Mouse (Mus musculus) olfactory bulb, adult 2 months (tissue): ENCODE data around the gene Tmem63b. TPM values are rescaled to one million over a fixed set of nuclear protein-coding genes. Genes with fewer than 3 reads are reported as not detected.
"Not testable (repeated sequence)": the region's sequence is repeated elsewhere in the genome, so short reads cannot be mapped to it uniquely, and the experiment has no call there.

Experiments
- H3K27ac ChIP-seq: fragments of 200-500 bp; 2 replicates; pipeline ENCODE4 v1.5.1; 2012; ENCODE audit warnings: low read depth, low read length; ENCODE audit not compliant: insufficient read depth
- H3K4me1 ChIP-seq: fragments of 200-500 bp; 2 replicates; pipeline ENCODE4 v1.6.1; 2012; ENCODE audit warnings: low read length; ENCODE audit not compliant: control insufficient read depth, insufficient read depth
- H3K4me3 ChIP-seq: fragments of 200-500 bp; 2 replicates; pipeline ENCODE4 v1.5.1; 2012; ENCODE audit warnings: mild to moderate bottlenecking, low read depth, low read length, moderate library complexity; ENCODE audit not compliant: insufficient read depth
- CTCF ChIP-seq: fragments of 200-500 bp; IDR thresholded peaks from 2 replicates; pipeline ENCODE4 v1.5.1; 2012; ENCODE audit warnings: low read depth, mild to moderate bottlenecking, low read length, moderate library complexity; ENCODE audit not compliant: insufficient read depth
- POLR2A ChIP-seq: fragments of 200-500 bp; IDR thresholded peaks from 2 replicates; pipeline ENCODE4 v1.6.1; 2012; ENCODE audit warnings: mild to moderate bottlenecking, low read depth, low read length, moderate library complexity; ENCODE audit not compliant: insufficient read depth
- WGBS: fragments of 180-500 bp; shearing (Covaris S2); methylation state at CpG from one replicate; pipeline ENCODE4 v1.1.7; 2018; 5-methylcytosine and 5-hydroxymethylcytosine counted together
- polyA plus RNA-seq: library from polyadenylated mRNA; stranded (reverse); fragments of >200 nt; gene quantifications from 2 replicates; pipeline ENCODE4 v1.2.4, GENCODE M21; 2012; ENCODE audit warnings: low replicate concordance; ENCODE audit not compliant: missing spikeins, insufficient read depth, insufficient read length

The Tmem63b gene
- polyA plus RNA-seq, 1 experiment, result not detected

GRCm38 (mm10) chr17:45638596-45639295 is 48.0 kb downstream of the Tmem63b start:
- no peak overlapping the region for H3K27ac ChIP-seq
- peaks cover 3% of the 10 kb centered on the region; the same call in 1 of the 2 replicates for H3K4me1 ChIP-seq
- no peak for TF ChIP-seq POLR2A
- TF ChIP-seq CTCF, result no peak
- H3K4me3 ChIP-seq, result no peak overlapping the region
- 81% methylated on average over 16 of the region's 16 CpGs for WGBS

GRCm38 (mm10) chr17:45634033-45634432 is 52.7 kb downstream of the Tmem63b start:
- WGBS, result 85% methylated on average over 5 of the region's 5 CpGs

DNA sequence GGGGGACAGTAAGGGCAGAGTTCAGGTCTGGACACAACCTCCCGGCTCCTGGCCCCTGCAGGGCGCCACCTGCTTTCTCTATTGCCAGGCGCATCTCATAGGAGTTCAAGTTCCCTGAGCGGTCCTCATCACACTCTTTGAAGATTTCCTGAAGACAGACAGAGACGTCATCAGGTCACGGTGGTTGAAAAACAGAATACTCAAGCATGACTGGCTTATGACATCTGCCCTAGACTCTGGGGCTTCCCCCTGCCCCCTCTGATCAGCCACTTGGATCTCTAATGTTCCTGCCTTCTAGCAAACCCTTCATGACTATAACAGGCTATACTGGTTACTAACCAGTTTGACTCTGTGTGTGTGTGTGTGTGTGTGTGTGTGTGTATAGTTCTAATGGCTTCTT is 54.8 kb downstream of the Tmem63b start:
- H3K4me3 ChIP-seq, result no peak overlapping the region
- WGBS, result 92% methylated on average over 6 of the region's 6 CpGs

More at GRCm38 (mm10) chr17:45634033-45634432, 52.7 kb downstream of the Tmem63b start:
- H3K4me1 ChIP-seq, result peaks cover 13% of the 10 kb centered on the region
- TF ChIP-seq POLR2A (no peak), CTCF (no peak)
- no peak overlapping the region for H3K27ac ChIP-seq
- no peak overlapping the region for H3K4me3 ChIP-seq

DNA sequence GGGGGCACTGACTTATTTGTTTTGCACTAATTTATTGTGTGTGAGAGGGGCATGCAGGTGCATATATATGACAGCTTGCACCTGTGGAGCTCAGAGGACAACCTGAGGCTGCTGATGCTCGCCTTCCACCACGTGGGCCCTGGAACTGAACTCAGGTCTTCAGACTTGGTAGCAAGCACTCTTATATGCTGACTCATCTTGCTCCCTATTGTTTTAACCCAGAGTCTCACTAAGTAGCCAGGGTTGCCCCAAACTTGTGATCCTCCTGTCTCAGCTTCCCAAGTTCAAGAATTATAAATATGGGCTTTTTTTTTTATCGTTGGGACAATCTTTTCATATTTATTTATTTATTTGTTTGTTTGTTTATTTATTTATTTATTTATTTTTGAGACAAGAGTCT is 55.7 kb downstream of the Tmem63b start:
- TF ChIP-seq POLR2A, result no peak
- no peak for TF ChIP-seq CTCF
- peaks cover 16% of the 10 kb centered on the region for H3K4me1 ChIP-seq
- H3K27ac ChIP-seq, result no peak overlapping the region
- no peak overlapping the region for H3K4me3 ChIP-seq
- 79% methylated on average over 3 of the region's 3 CpGs for WGBS

More for the DNA sequence above, 54.8 kb downstream of the Tmem63b start:
- no peak overlapping the region for H3K27ac ChIP-seq
- no peak for TF ChIP-seq CTCF
- TF ChIP-seq POLR2A, result no peak
- peaks cover 13% of the 10 kb centered on the region for H3K4me1 ChIP-seq

DNA sequence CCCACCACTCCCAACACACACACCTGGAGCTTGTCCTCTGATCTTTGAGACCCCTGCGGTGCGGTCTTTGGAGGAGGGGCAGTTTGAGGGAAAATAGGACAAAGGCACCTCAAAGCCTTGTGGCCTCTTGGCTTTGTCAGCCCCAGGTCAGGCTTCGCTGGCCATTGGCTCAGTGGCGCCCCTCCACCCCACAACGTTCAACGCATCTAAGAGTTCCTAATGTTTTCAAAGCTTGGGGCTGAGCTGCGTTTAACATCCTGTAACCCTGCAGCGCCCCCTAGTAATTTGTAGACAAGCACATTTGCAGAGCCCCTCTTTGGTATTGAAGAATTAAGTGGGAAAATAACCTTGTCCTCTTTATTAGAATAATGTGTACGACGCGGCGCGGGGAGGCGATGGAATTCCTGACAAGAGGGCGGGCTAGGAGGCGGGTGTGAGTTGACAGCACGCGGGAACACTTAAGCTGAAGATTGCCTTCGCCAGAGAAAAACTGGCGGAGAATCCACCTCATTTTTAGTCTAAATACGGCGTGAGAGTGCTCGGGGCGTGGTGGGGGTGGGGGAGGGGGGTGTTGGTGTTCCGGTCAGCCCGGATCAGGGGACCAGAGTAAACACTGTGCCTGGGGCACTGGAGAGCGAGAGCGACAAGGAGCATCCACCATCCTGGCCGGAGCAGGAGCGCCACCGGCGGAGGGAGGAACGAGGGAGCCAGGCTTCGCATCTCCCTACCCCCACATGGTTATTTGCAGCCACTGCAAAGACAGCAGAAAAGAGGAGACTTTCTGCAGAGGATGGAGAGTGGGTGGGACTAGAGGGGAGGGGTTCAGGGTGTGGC is 56.6 kb downstream of the Tmem63b start:
- Histone ChIP-seq H3K4me3 (peak overlapping the region; percentile 39), H3K27ac (no peak overlapping the region; the same call in 1 of the 2 replicates), H3K4me1 (peaks cover 16% of the 10 kb centered on the region)
- TF ChIP-seq CTCF, result no peak; the same call in none of the 2 replicates
- no peak for TF ChIP-seq POLR2A
- 2% methylated on average over 34 of the region's 34 CpGs for WGBS

GRCm38 (mm10) chr17:45628885-45629855 is 57.5 kb downstream of the Tmem63b start:
- Histone ChIP-seq H3K27ac (no peak overlapping the region), H3K4me3 (peak overlapping the region; percentile 39; the same call in 1 of the 2 replicates), H3K4me1 (peaks cover 16% of the 10 kb centered on the region)
- 65% methylated on average over 13 of the region's 13 CpGs for WGBS
- TF ChIP-seq POLR2A, result no peak
- no peak for TF ChIP-seq CTCF

GRCm38 (mm10) chr17:45628160-45628559 is 58.5 kb downstream of the Tmem63b start:
- WGBS, result 55% methylated on average over 3 of the region's 3 CpGs
- Histone ChIP-seq H3K4me1 (peaks cover 16% of the 10 kb centered on the region), H3K27ac (no peak overlapping the region), H3K4me3 (no peak overlapping the region)
- no peak for TF ChIP-seq CTCF
- TF ChIP-seq POLR2A, result no peak

DNA sequence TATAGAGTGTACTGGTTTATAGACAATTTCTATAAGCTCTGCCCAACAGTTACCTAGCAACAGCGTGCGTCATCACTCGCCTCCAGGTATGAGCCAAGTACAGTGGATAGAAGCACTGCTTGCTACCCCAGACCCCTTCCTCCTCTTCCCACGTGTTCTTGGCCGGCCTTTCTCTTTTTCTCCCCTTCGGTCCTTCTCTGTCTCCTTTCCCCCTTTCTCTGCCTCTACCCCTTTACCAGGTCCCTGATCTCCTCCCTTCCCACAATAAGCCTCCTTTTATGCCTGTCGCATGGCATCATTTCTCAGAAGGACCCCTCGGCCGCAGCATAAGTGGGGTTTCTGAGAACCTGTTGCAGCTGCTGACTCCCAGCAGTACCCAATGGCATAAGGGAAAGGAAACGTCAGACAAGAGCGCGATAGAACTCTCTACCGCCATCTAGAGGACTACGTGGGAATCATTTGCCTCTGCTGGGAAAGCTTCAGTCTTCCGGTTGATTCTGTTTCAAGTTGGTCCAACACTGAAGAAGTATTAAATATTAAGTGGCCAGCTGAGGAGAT is 60.0 kb downstream of the Tmem63b start:
- H3K4me3 ChIP-seq, result peak overlapping the region; percentile 12
- WGBS, result 16% methylated on average over 15 of the region's 15 CpGs
- TF ChIP-seq POLR2A (no peak), CTCF (no peak)
- peaks cover 16% of the 10 kb centered on the region for H3K4me1 ChIP-seq
- H3K27ac ChIP-seq, result no peak overlapping the region

DNA sequence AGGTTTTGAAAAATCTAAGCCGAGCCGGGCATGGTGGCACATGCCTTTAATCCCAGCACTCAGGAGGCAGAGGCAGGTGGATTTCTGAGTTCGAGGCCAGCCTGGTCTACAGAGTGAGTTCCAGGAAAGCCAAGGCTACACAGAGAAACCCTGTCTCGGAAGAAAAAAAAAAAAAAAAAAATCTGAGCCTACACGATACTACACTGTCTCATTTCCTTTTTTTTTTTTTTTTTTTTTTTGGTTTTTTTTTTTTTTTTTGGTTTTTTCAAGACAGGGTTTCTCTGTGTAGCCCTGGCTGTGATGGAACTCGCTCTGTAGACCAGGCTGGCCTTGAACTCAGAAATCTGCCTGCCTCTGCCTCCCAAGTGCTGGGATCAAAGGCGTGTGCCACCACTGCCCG is 63.3 kb downstream of the Tmem63b start:
- H3K4me1 ChIP-seq, H3K4me3 ChIP-seq, H3K27ac ChIP-seq: not testable (repeated sequence)
- 97% methylated on average over 8 of the region's 8 CpGs for WGBS
